Mouse (Mus musculus) mature B cell (primary cell): ENCODE measurements around the gene Dkk3.

Experiments
- in situ Hi-C: fragments of 300-500 bp; cut with MboI; formaldehyde crosslinking; loops from 2 replicates; pipeline ENCODE4 v1.14.3; 2019

Gene Dkk3

DNA sequence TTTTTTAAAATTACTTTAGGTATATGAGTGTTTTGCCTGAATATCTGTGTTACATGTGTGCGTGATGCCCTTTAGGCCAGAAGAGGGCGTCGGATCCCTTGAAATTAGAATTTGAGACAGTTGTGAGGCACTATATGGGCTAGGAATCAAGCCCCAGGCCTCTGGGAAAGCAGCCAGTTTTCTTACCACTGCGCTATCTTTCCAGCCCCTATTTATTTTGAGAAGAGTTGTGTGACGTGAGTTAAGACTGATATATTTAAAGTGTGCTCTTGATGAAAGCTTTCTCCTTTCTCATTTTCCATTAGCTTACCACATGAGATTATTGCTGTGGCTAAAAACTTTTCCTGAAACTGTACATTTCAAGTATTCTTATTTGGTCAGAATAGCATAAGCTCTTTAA is 84.0 kb downstream of the Dkk3 start:
- in situ Hi-C loops: no loop called here
